Mouse (Mus musculus) activated CD4-positive, CD25-positive, alpha-beta regulatory T cell, adult 9 weeks (primary cell): ENCODE measurements around the gene Syp. TPM values are rescaled to one million over a fixed set of nuclear protein-coding genes. Genes with fewer than 3 reads are reported as not detected.

Experiments
- polyA plus RNA-seq: library from polyadenylated mRNA; unstranded; fragments of 100-300 nt; shearing (Covaris generic); gene quantifications from one replicate; pipeline ENCODE4 v1.2.1, GENCODE M21; 2017

The Syp gene
- 19.6 TPM for polyA plus RNA-seq

DNA sequence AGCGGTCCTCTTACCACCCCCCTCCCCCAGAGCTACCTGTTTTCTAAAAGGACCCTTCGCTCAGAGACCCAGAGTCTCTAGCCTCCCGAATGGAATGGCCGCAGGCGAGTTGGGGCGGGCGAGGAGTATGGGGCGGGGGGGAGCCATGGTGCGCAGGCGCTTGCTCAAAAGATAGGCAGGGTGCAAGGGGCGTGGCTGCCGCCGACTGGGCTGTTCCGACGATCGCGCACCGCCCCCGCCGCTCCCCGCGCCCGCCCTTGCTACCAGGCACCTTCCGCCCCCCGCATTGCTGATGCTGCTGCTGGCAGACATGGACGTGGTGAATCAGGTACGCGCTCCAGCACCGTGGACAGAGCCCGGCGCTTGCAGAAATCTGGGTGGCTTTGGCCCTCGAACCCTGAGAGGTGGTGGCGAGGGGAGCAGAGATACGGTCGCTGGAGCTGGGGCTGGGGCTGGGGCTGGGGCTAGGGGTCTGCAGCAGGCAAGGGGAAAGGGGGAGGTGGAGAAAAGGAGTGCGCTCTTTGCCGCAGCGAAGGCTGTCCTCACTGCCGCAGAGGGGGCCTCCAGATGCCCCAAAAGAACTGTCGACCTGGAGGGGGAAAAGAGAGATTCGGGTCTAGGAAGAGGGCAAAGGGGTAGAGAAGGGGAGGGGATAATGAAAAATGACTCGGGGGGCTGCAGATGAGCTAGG, at the start of gene Syp:
Syp (plus strand) TSS at position 71 of the 691 bp plus-strand sequence.

DNA sequence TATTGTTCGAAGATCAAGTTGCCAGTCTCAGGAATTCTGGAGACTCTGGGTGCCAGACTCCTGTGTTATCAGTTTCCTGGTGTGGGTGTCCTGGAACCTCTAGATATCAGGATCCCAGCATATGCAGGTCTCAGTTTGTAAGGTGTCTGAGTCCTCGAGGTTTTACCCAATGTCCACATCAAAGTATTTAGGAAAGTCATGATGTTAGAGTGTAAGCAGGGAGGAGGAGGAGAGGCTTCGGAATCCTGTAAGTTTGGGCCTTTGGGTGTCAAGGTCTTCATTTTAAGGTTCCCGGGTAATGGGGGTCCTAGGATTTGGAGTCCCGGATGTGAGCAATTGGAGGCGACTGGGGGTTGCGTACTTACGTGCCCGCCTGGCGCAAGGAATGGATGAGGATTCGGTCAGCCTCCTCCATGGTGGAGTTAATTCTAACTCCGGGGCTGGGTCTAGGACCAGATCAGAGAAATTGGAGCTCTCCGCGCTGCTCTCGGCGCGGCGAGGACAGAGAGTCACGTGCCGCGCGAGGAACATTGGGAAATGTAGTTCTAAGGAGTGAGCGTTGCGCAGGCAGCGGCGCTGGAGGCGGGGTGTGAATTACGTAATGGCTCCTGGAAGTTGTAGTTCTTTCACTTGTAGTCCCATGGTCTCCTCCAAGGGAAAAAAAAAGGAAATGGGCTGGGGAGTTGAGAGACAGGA, 33.2 kb upstream of the Syp start, which contains the start of gene Ccdc22:
Ccdc22 (minus strand) TSS at position 639 of the 696 bp plus-strand sequence.

DNA sequence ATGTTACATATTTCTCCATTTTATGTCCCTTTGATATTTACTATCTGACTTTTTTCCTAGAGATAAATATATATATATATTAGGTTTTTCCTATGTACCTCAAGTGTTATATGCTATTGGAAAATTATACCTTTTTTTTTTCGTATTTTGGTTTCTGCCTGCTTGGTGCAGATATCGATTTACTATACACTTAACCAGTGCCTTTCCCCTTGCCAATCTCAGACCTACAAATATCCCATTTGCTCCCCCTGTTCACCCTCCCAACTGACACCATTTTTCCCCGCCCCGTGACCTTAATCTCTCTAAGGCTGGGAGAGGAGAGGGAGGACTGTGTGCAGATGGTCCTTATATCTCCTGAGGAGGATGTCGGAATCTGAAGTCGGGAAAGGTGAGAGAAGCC, 31.5 kb upstream of the Syp start, which contains the start of gene Cacna1f:
Cacna1f (plus strand) TSS at position 301 of the 400 bp plus-strand sequence.

DNA sequence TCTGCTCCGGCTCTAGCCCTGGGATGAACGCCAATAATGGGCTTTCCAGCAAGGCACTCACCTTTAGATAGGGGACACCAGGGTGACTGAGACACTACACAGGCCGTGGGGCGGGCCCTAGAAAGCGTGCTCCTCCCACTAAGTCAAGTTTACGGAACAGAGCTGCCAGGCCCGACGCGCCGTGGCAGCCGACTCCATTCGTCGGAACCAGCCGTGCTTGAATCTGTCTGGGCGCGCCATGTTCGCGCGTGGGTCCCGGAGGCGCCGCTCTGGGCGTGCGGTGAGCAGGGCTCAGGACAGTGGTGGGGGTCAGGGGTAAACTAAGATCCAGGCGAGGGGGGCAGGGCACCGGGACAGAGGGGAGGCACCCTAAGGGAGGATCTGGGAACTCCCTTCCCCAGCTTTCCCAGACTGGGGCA, 19.0 kb downstream of the Syp start, which contains the start of gene Prickle3:
Prickle3 (plus strand) TSS at position 40 of the 419 bp plus-strand sequence.

DNA sequence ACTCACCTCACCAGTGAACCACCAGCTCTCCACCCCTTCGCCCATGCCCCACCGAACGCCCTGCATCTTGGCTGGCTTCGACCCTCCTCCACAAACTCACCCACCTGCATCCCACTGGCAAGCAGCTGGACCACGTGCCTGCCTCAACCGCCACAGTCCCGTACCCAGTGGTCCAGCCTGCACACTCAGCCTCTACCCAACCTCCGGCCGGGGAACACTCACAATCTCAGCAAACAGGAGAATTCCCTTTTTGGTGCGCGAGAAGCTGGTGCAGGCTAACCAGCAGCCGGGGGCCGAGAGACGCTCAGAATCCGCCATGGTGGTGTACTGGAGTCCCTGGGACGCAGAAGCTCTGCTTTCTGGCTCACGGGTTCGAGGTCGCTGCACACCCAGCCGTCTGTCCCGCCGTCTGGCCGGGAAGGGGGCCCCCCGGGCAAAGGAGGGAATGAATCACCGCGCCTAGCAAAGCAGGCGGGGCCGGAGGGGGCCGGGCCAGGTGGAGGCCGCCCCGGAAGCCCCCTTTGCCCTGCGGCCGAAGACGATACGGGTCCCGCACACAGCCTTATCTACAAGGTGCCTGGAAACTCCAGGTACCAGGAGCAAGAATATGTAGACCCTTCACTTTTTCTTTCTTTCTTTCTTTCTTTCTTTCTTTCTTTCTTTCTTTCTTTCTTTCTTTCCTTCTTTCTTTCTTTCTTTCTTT, 32.8 kb downstream of the Syp start, which contains the start of gene Plp2:
Plp2 (minus strand) TSS at position 470 of the 703 bp plus-strand sequence.

DNA sequence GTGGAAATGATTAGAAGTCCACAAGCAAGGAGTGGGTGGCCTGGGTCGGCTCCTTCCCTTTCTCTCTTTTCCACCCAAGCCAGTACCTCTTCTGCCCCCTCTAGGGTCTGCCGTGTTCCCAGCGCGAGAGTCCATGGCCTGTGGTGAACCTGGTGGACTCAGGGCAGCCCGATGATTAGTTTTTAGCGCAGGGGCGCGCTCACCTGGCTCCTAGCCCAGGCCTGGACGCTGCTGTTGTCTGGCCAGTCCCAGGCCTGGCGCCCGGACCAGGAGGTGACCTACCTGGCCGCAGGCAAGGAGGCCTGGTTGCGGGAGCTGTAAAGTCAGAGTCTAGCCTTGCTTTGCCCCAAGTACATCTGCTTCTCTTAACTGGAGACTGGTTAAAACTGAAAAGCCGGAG, 42.6 kb downstream of the Syp start, which contains the start of gene Magix:
Magix (minus strand) TSS at position 388 of the 400 bp plus-strand sequence.

DNA sequence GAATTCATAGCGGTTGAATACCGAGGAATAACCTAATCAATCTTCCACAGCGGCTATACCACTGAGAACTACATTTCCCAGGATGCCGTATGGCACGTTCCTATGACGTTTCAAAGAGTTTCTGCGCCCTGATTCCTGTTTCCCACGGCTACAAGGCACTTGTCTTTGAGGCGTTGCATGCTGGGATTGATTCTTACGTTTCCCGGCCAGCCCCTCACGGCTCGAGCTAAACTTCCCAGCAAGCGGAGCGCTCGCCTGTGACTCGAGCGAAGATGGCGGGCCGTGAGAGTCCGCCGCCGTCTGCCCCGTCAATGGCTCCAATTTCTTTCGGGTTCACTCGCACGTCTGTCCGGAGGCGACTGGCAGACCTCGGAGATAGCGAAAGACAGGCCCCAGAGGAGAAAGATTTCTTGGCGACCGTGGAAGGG, 58.7 kb downstream of the Syp start, which contains the start of gene Gpkow:
Gpkow (plus strand) TSS at position 178 of the 428 bp plus-strand sequence.

Other genes with a start within 250 kb of the Syp start
- gene Foxp3, start 64.8 kb upstream of the Syp start, polyA plus RNA-seq: 118 TPM
- 7.1 TPM for gene Ppp1r3f, start 64.2 kb upstream of the Syp start, polyA plus RNA-seq
- gene Ccdc22, start 33.0 kb upstream of the Syp start, polyA plus RNA-seq: 23.9 TPM
- not detected for gene Cacna1f, start 31.4 kb upstream of the Syp start, polyA plus RNA-seq
- 35.1 TPM for gene Prickle3, start 18.8 kb downstream of the Syp start, polyA plus RNA-seq
- gene Plp2, start 32.9 kb downstream of the Syp start, polyA plus RNA-seq: 130 TPM
- not detected for gene Magix, start 42.8 kb downstream of the Syp start, polyA plus RNA-seq
- gene Gpkow, start 58.7 kb downstream of the Syp start, polyA plus RNA-seq: 69.0 TPM
- 85.0 TPM for gene Wdr45, start 75.9 kb downstream of the Syp start, polyA plus RNA-seq
- gene Gm45208, start 83.8 kb downstream of the Syp start, polyA plus RNA-seq: not detected
- 35.0 TPM for gene Praf2, start 90.0 kb downstream of the Syp start, polyA plus RNA-seq
- gene Ccdc120, start 112.4 kb downstream of the Syp start, polyA plus RNA-seq: 0.70 TPM
- 47.9 TPM for gene Tfe3, start 124.1 kb downstream of the Syp start, polyA plus RNA-seq
- gene Gripap1, start 151.3 kb downstream of the Syp start, polyA plus RNA-seq: 112 TPM
- gene Kcnd1, start 183.8 kb downstream of the Syp start, polyA plus RNA-seq: 1.1 TPM
- 16.6 TPM for gene Otud5, start 202.9 kb downstream of the Syp start, polyA plus RNA-seq
- gene Pim2, start 239.8 kb downstream of the Syp start, polyA plus RNA-seq: 75.3 TPM
- gene Slc35a2, start 245.6 kb downstream of the Syp start, polyA plus RNA-seq: 41.7 TPM